Mouse (Mus musculus): ENCODE measurements around the gene 1700088E04Rik.

Gene 1700088E04Rik

DNA sequence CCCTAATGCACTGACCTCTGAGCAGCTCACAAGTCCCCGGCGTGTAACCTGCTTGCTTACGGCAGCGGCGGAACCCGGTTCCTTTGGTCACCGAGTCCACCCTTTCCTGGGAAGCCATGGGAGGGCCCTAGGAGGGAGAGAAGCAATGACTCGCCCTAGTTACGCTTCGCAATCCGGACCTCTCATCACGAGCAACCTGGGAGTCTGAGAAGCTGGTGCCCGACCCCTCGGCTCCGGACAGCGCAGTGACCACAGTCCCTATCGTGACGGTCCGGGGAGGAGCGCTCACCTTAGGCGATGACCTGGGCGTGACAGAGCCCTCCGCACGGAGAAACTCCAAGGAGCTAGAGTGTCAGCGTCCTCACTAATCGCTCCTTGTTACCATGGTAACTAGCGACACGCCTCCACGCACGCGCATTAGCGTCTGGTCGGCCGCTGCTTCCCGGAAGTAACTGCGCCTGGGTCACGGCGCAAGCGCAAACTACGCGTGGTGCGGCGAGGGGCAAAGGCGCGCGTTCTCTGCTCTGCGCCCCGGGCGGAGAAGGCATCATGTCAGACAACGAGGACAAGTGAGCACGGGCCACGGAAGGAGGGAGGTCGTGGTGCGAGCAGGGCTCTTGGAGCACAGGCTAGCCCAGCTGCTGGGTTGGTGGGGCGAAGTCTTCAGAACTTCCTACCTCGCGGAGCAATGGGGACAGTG, at the start of gene 1700088E04Rik, which contains the start of gene Polr2f:
1700088E04Rik (minus strand) TSS at position 388 of the 700 bp plus-strand sequence.
Polr2f (plus strand) TSS at position 144 of the 700 bp plus-strand sequence.
- peak; percentile 93 for DNase-seq (ENCODE audit: low spot score)

GRCm38 (mm10) chr15:79187819-79188218, 46.8 kb upstream of the 1700088E04Rik start:
- DNase-seq (ENCODE audit: low spot score) = no peak

GRCm38 (mm10) chr15:79185213-79185612, 44.2 kb upstream of the 1700088E04Rik start:
- DNase-seq (ENCODE audit: low spot score) = no peak

DNA sequence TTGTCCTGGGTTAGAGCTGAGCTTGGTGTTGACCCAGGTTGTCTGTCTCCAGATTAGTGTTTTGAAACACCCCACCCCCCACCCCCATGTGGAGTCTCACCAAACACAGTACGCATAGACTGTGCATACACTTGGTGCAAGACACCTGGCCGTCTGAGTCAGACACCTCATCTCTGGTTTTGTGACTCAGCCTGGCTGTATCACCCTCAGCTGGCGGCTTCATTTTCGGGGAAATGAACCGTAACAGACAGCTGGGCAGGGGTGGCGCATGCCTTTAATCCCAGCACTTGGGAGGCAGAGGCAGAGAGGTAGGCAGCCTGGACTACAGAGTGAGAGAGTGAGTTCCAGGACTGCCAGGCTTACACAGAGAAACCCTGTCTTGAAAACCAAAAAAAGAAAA, 35.9 kb upstream of the 1700088E04Rik start:
- DNase-seq (ENCODE audit: low spot score) = no peak

DNA sequence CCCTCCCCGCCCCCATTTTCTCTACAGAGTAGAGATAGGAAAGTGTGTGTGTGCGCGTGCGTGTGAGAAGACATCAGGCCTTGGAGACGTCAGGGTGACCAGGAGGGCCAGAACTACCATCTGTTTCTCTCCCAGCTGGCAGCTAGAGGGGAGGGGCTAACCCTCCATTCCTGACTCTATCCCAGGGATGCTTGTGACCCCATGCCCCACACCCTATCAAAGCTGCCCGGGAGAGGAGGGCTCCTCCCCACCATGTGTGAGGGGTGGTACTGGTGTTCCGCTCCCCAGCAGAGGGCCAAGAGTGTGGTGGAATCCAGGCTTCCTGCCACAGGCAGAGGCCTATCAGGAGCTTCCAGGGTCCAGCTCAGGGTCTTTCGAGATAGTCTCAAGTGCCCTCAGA, 25.7 kb upstream of the 1700088E04Rik start:
- no peak for DNase-seq (ENCODE audit: low spot score)

DNA sequence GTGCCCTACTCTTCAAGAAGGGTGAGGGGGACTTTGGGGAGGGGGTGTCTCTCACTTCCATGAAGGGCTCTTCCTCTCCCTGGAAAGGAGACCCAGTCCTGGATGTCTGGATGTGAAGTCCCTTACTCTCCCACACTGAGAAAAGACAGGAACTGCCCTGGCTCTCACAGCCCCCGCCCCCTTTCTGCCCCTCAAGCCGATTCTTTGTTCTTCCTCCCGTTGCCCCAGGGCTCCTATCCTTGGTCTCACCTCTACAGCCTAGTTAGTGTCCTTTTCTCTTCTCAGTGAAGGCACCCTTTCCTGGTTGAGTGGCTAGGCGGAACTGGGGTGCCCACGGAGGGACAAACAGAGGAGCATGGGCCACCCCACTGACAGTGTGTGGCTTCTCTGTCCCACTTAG, 24.1 kb upstream of the 1700088E04Rik start, which contains the start of gene Sox10:
Sox10 (minus strand) TSS at position 101 of the 400 bp plus-strand sequence.
- no peak for DNase-seq (ENCODE audit: low spot score)

DNA sequence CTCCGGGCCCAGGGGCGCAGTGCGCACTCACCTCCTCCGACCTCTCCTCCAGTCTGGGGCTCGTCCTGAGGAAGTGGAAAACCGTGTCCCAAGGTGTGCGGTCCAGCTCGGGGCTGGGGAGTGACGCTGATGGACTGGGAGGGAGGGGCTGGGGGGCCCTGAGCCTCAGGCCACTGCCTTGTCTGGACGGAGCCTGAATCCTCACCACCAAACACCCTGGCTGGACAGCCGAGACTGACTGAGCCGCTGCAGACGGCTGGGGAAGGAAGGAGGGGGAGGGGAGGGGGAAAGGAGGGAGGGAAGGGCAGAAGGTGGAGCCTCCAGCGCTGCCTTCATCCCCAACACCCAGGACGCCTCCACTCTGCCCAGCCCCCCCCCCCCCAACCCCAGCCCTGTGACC, 23.2 kb upstream of the 1700088E04Rik start:
- DNase-seq (ENCODE audit: low spot score) = no peak

GRCm38 (mm10) chr15:79162822-79163221, 21.8 kb upstream of the 1700088E04Rik start:
- peak; percentile 43 for DNase-seq (ENCODE audit: low spot score)

GRCm38 (mm10) chr15:79162301-79162700, 21.2 kb upstream of the 1700088E04Rik start:
- DNase-seq (ENCODE audit: low spot score) = no peak

DNA sequence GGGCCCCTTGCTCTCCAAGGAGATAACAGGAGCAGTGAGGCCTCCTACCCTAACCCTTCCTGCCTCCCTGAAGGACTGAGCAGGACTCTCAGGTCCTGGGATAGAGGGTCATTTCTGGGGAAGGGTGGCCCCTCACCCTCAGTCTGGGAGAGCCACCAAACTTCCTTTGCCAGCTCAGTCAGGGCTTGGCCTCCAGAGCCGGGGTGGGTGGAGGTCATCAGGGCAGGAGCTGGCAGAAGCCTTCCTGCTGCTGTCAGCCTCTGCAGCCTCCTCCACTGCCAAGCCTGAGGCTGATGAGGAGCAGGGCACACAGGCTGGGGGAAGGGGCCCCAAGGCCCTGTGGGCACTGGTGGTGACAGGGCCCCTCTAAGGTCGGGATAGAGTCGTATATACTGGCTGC, 14.5 kb upstream of the 1700088E04Rik start:
- no peak for DNase-seq (ENCODE audit: low spot score)

DNA sequence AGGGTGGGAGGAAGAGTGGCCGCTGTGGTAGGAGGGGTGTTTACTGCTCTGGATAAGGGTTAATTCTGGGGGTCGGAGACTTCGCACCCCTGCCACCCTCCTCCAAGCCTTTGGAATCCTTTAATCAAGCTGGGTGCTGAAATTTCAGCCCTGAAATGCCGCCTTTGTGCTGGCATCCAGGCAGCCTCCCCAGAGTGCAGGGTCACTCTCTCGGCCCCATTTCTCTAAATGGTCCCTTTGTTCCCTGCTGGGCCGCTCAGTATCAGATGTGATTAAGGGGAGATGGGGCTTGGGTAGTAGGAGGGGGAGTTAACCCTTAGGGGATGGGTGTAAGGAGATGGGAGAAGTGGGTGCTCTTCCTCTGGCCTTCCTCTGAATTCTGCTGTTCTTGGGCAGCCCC, 11.7 kb upstream of the 1700088E04Rik start:
- DNase-seq (ENCODE audit: low spot score) = no peak

- DNase-seq (ENCODE audit: low spot score) = no peak
These were observed 10.8 kb upstream of the 1700088E04Rik start for GRCm38 (mm10) chr15:79151881-79152280.

- DNase-seq (ENCODE audit: low spot score) = peak; percentile 63
These were observed 7.5 kb upstream of the 1700088E04Rik start for GRCm38 (mm10) chr15:79148533-79148932.

DNA sequence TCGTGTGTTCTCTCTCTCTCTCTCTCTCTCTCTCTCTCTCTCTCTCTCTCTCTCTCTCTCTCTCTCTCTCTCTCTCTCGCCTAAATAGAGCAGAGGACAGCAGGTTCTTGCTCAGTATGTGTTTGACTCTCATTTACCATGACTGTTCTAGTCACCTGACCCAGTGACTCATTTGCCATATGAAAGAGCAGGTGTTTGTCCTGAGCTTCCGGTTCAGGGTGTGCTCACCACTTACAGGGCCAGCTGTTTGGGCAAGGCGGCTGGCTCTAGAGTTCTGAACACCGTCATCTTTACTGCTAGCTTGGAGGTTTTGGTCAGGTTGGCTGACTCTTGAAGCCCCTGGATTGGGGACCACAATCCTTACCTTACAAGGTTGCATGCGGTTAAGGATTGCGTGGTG, 4.5 kb upstream of the 1700088E04Rik start:
- no peak for DNase-seq (ENCODE audit: low spot score)

DNA sequence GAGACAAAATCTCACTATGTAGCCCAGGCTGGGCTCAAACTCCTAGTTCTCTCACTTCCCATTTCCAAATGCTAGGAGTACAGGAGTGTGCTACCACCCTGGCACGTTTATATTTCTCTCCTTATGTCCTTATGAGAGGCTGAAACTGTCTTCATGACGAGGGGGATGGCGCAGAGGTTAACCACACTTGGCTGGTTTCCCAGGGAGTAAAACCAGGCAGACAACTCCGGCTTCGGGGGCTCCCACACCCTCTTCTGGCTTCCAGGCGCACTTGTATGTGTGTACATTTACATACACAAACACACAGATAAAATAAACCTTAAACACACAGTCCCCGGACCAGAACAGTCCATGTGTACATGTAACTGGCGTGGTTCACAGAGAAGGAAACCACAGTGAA, 3.0 kb upstream of the 1700088E04Rik start:
- no peak for DNase-seq (ENCODE audit: low spot score)

DNA sequence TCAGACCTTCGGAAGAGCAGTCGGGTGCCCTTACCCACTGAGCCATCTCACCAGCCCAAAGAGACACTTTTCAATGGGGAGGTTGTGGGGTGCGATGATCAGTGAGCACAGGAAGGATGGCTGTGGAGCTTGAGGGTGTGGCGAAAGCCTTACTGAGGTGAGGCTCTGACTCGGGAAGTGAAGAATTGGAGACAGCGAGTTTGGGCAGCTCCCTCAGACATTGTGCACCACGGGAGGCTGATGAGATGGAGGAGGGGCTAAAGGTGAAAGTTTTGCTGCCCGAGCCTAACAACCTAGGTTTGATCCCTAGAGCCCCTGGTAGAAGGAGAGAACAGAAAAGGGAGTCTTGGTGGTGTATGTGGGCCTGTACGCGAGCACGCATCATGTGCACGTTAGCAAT, 2.3 kb upstream of the 1700088E04Rik start:
- no peak for DNase-seq (ENCODE audit: low spot score)

DNA sequence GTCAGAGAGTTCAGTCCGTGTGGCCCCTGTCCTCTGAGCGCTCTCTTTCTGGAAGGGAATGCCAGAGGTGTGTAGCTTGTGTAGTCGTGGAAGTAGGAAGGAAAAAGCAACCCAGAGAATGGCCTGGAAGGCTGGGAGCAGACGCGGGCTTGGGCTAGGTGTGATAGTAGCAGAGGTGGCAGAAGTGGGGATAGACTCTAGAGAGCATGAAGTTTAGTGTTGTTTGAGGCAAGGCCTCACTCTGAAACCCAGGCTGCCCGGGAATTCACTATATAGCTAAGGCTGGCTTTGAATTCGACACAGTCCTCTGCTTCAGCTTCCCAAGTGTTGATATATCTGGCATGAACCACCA, 489 bp upstream of the 1700088E04Rik start:
- no peak for DNase-seq (ENCODE audit: low spot score)

DNA sequence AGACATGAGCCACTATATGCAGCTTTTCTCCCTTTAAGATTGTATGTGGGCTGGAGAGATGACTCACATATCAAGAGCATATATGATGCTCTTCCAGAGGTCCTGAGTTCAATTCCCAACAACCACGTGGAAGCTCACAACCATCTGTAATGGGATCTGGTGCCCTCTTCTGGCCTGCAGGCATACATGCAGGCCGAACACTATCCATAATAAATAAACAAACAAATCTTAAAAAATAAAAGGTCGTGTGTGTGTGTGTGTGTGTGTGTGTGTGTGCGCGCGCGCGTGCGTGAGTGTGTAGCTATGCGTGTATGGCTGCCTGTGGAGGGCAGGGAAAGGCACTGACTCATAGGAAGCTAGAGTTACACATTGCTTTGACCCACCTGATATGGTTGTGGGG, 1.4 kb downstream of the 1700088E04Rik start:
- DNase-seq (ENCODE audit: low spot score) = no peak

- no peak for DNase-seq (ENCODE audit: low spot score)
These were observed 5.1 kb downstream of the 1700088E04Rik start for GRCm38 (mm10) chr15:79135783-79136575.

DNA sequence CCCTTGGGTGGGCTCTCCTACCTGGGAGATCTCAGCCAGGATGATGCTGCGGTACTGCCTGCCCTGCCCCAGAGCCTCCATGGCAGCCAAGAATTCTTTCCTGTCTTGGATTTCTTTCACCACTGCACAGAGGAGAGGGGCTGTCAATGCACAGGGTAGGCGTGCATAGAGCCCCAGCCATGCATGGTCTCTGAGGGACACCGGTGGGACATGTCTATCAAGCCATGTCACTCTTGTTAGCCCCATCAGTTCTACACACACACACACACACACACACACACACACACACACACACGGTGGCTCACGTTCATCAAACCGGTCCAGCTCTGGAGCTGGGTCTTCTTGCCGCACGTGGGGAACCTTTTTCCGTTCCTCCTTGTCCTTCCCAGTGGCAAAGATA, 5.7 kb downstream of the 1700088E04Rik start:
- DNase-seq (ENCODE audit: low spot score) = no peak

DNA sequence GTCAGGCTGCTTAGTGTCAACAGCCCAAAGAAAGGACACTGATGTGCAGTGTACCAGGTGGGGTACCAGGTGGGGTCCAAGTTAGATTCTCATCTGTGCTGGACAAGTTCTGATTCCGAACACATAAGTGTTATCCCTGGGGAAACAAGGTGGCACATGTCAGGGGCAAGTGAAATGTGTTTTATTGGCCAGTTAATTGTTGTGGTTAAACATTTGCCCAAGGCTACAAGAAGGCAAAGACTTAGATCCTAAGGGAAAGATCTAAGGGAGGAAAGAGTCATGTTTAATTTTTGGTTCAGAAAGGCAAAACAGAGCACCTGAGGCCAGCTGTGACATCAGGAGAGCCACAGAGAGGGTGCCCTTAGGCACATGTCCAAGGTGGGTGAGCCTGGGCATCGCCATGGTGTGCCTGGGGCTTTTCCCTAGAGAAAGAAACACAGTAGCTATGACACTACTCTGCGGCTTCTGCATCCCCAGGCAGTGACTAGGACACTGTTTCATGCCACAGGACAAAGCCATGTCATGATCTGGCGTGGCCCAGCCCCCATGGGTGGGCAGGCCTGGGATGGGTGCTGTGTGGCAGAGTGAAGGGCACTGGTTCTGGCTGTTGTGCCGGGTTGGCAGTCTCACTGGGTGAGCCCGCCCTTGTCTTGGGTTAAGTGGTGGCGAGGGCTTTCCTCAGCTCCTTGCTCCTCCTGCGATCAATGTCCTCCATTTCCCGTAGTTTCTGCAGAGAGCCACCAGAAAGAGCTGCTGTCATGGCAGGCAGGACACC, 6.4 kb downstream of the 1700088E04Rik start:
- DNase-seq (ENCODE audit: low spot score) = no peak

DNA sequence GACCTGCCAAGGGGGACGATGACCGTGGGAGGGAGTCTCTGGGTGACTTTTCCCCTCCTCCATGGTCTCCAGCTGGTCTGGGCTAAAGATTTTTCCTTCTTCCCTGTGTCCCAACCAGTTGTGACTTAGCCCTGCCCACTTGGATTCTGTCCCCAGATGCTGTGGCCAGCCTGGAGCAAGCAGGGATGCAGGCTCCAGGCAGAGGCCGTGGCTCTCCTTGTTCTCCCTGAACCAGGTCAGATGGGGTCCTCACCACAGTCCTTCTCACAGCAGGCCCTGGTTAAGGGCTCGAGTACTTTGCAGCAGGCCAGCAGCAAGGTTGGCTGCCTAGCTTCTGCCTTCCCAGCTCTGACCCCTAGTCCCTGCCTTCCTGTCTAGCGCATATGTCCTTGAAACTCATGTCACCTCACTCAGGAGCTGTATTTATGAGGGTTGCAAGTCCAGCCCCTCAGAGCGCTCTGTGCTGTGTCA, 7.8 kb downstream of the 1700088E04Rik start:
- DNase-seq (ENCODE audit: low spot score) = no peak
